Mouse (Mus musculus): ENCODE results near the gene Alpl. TPM values are rescaled to one million over a fixed set of nuclear protein-coding genes. Genes with fewer than 3 reads are reported as not detected.

The Alpl gene
- total RNA-seq, 1 experiment from 2014 or later, result not detected

- ATAC-seq (replicated peaks in 1 of 2; ENCODE audit: insufficient read depth in 1 of 2, low FRiP score in 2 of 2, low TSS enrichment in 1 of 2, low read depth in 1 of 2, poor library complexity in 2 of 2, severe bottlenecking in 2 of 2), result no peak
Observed at GRCm38 (mm10) chr4:137812946-137813708, 16.9 kb upstream of the Alpl start.

GRCm38 (mm10) chr4:137809999-137810398, 13.8 kb upstream of the Alpl start:
- no peak for ATAC-seq (replicated peaks in 1 of 2; ENCODE audit: insufficient read depth in 1 of 2, low FRiP score in 2 of 2, low TSS enrichment in 1 of 2, low read depth in 1 of 2, poor library complexity in 2 of 2, severe bottlenecking in 2 of 2)

- ATAC-seq (replicated peaks in 1 of 2; ENCODE audit: insufficient read depth in 1 of 2, low FRiP score in 2 of 2, low TSS enrichment in 1 of 2, low read depth in 1 of 2, poor library complexity in 2 of 2, severe bottlenecking in 2 of 2), result peak; percentile 78 to 91
Observed at GRCm38 (mm10) chr4:137807301-137807851, 11.2 kb upstream of the Alpl start.

GRCm38 (mm10) chr4:137801196-137801595, 5.0 kb upstream of the Alpl start:
- no peak for ATAC-seq (replicated peaks in 1 of 2; ENCODE audit: insufficient read depth in 1 of 2, low FRiP score in 2 of 2, low TSS enrichment in 1 of 2, low read depth in 1 of 2, poor library complexity in 2 of 2, severe bottlenecking in 2 of 2)

- ATAC-seq (replicated peaks in 1 of 2; ENCODE audit: insufficient read depth in 1 of 2, low FRiP score in 2 of 2, low TSS enrichment in 1 of 2, low read depth in 1 of 2, poor library complexity in 2 of 2, severe bottlenecking in 2 of 2), result no peak
Observed at GRCm38 (mm10) chr4:137800324-137800723, 4.1 kb upstream of the Alpl start.

GRCm38 (mm10) chr4:137797038-137797437, 854 bp upstream of the Alpl start:
- ATAC-seq (replicated peaks in 1 of 2; ENCODE audit: insufficient read depth in 1 of 2, low FRiP score in 2 of 2, low TSS enrichment in 1 of 2, low read depth in 1 of 2, poor library complexity in 2 of 2, severe bottlenecking in 2 of 2), result no peak

GRCm38 (mm10) chr4:137794178-137794900, 1.8 kb downstream of the Alpl start:
- ATAC-seq (replicated peaks in 1 of 2; ENCODE audit: insufficient read depth in 1 of 2, low FRiP score in 2 of 2, low TSS enrichment in 1 of 2, low read depth in 1 of 2, poor library complexity in 2 of 2, severe bottlenecking in 2 of 2), result no peak

GRCm38 (mm10) chr4:137793611-137794010, 2.6 kb downstream of the Alpl start:
- no peak for ATAC-seq (replicated peaks in 1 of 2; ENCODE audit: insufficient read depth in 1 of 2, low FRiP score in 2 of 2, low TSS enrichment in 1 of 2, low read depth in 1 of 2, poor library complexity in 2 of 2, severe bottlenecking in 2 of 2)

GRCm38 (mm10) chr4:137791440-137791839, 4.7 kb downstream of the Alpl start:
- no peak for ATAC-seq (replicated peaks in 1 of 2; ENCODE audit: insufficient read depth in 1 of 2, low FRiP score in 2 of 2, low TSS enrichment in 1 of 2, low read depth in 1 of 2, poor library complexity in 2 of 2, severe bottlenecking in 2 of 2)

GRCm38 (mm10) chr4:137790981-137791380, 5.2 kb downstream of the Alpl start:
- no peak for ATAC-seq (replicated peaks in 1 of 2; ENCODE audit: insufficient read depth in 1 of 2, low FRiP score in 2 of 2, low TSS enrichment in 1 of 2, low read depth in 1 of 2, poor library complexity in 2 of 2, severe bottlenecking in 2 of 2)

GRCm38 (mm10) chr4:137788511-137789049, 7.6 kb downstream of the Alpl start:
- ATAC-seq (replicated peaks in 1 of 2; ENCODE audit: insufficient read depth in 1 of 2, low FRiP score in 2 of 2, low TSS enrichment in 1 of 2, low read depth in 1 of 2, poor library complexity in 2 of 2, severe bottlenecking in 2 of 2), result no peak

GRCm38 (mm10) chr4:137787589-137788289, 8.4 kb downstream of the Alpl start:
- ATAC-seq (replicated peaks in 1 of 2; ENCODE audit: insufficient read depth in 1 of 2, low FRiP score in 2 of 2, low TSS enrichment in 1 of 2, low read depth in 1 of 2, poor library complexity in 2 of 2, severe bottlenecking in 2 of 2), result no peak

GRCm38 (mm10) chr4:137786488-137786887, 9.7 kb downstream of the Alpl start:
- ATAC-seq (replicated peaks in 1 of 2; ENCODE audit: insufficient read depth in 1 of 2, low FRiP score in 2 of 2, low TSS enrichment in 1 of 2, low read depth in 1 of 2, poor library complexity in 2 of 2, severe bottlenecking in 2 of 2), result no peak

- ATAC-seq (replicated peaks in 1 of 2; ENCODE audit: insufficient read depth in 1 of 2, low FRiP score in 2 of 2, low TSS enrichment in 1 of 2, low read depth in 1 of 2, poor library complexity in 2 of 2, severe bottlenecking in 2 of 2), result no peak
Observed at GRCm38 (mm10) chr4:137785270-137785669, 10.9 kb downstream of the Alpl start.

GRCm38 (mm10) chr4:137784741-137785140, 11.4 kb downstream of the Alpl start:
- ATAC-seq (replicated peaks in 1 of 2; ENCODE audit: insufficient read depth in 1 of 2, low FRiP score in 2 of 2, low TSS enrichment in 1 of 2, low read depth in 1 of 2, poor library complexity in 2 of 2, severe bottlenecking in 2 of 2), result no peak

GRCm38 (mm10) chr4:137783541-137784191, 12.5 kb downstream of the Alpl start:
- ATAC-seq (replicated peaks in 1 of 2; ENCODE audit: insufficient read depth in 1 of 2, low FRiP score in 2 of 2, low TSS enrichment in 1 of 2, low read depth in 1 of 2, poor library complexity in 2 of 2, severe bottlenecking in 2 of 2), result no peak

GRCm38 (mm10) chr4:137781949-137782348, 14.2 kb downstream of the Alpl start:
- ATAC-seq (replicated peaks in 1 of 2; ENCODE audit: insufficient read depth in 1 of 2, low FRiP score in 2 of 2, low TSS enrichment in 1 of 2, low read depth in 1 of 2, poor library complexity in 2 of 2, severe bottlenecking in 2 of 2), result no peak

All from hematopoietic stem cell, adult 5-6 weeks (primary cell).